Mouse (Mus musculus): ENCODE results near the gene Dennd6b. TPM values are rescaled to one million over a fixed set of nuclear protein-coding genes. Genes with fewer than 3 reads are reported as not detected.

Dennd6b gene
- total RNA-seq, 4 experiments from 2014 or later: 8.8 to 12.9 (median 11.0) TPM

Small RNA genes lying within 50 kb of the gene (microRNA-seq; reads per million reads assigned to microRNA genes)
- gene Mir6958 (2.5 reads per million), gene Mir7118 (not detected)

Other genes with a start within 250 kb of the Dennd6b start
- gene Ttll8, start 242.1 kb downstream of the Dennd6b start, total RNA-seq (2022): not detected
- gene Mlc1, start 217.5 kb downstream of the Dennd6b start, total RNA-seq (2022): not detected
- gene Mov10l1, start 213.6 kb downstream of the Dennd6b start, total RNA-seq (2022): 100 to 1,000 TPM; 105 to 126 (median 121) TPM
- gene Panx2, start 136.8 kb downstream of the Dennd6b start, total RNA-seq (2022): 1 to 10 TPM; 1.1 to 2.1 (median 1.7) TPM
- gene Trabd, start 121.4 kb downstream of the Dennd6b start, total RNA-seq (2022): 10 to 100 TPM; 43.9 to 51.4 (median 45.4) TPM
- 10 to 100 TPM; 15.0 to 16.6 (median 15.8) TPM for gene Selenoo, start 107.4 kb downstream of the Dennd6b start, total RNA-seq (2022)
- gene Tubgcp6, start 73.4 kb downstream of the Dennd6b start, total RNA-seq (2022): 10 to 100 TPM in 1 of 4 experiments, 1 to 10 TPM in 3; 8.2 to 11.6 (median 9.0) TPM
- gene Hdac10, start 67.8 kb downstream of the Dennd6b start, total RNA-seq (2022): 1 to 10 TPM; 5.8 to 9.5 (median 6.9) TPM
- gene Mapk12, start 55.8 kb downstream of the Dennd6b start, total RNA-seq (2022): 10 to 100 TPM; 21.1 to 31.4 (median 28.0) TPM
- 1 to 10 TPM; 1.1 to 2.8 (median 2.7) TPM for gene Mapk11, start 46.9 kb downstream of the Dennd6b start, total RNA-seq (2022)
- gene Plxnb2, start 15.7 kb downstream of the Dennd6b start, total RNA-seq (2022): 100 to 1,000 TPM in 2 of 4 experiments, 10 to 100 TPM in 2; 92.5 to 104 (median 99.6) TPM
- gene Ppp6r2, start 15.1 kb upstream of the Dennd6b start, total RNA-seq (2022): 10 to 100 TPM; 82.1 to 87.5 (median 84.7) TPM
- gene Sbf1, start 118.8 kb upstream of the Dennd6b start, total RNA-seq (2022): 10 to 100 TPM; 56.5 to 74.5 (median 69.5) TPM
- gene Adm2, start 126.2 kb upstream of the Dennd6b start, total RNA-seq (2022): not detected
- not detected for gene Miox, start 137.9 kb upstream of the Dennd6b start, total RNA-seq (2022)
- gene Lmf2, start 159.2 kb upstream of the Dennd6b start, total RNA-seq (2022): 10 to 100 TPM; 23.6 to 29.1 (median 26.7) TPM
- gene Ncaph2, start 159.2 kb upstream of the Dennd6b start, total RNA-seq (2022): 10 to 100 TPM; 52.8 to 67.4 (median 57.4) TPM
- gene Sco2, start 177.3 kb upstream of the Dennd6b start, total RNA-seq (2022): 10 to 100 TPM; 21.9 to 32.0 (median 24.4) TPM
- under 1 TPM; 0.22 to 0.72 (median 0.31) TPM for gene Tymp, start 180.5 kb upstream of the Dennd6b start, total RNA-seq (2022)
- 1 to 10 TPM in 3 of 4 experiments, under 1 TPM in 1; 0.41 to 2.3 (median 2.2) TPM for gene Odf3b, start 182.8 kb upstream of the Dennd6b start, total RNA-seq (2022)
- gene Klhdc7b, start 188.4 kb upstream of the Dennd6b start, total RNA-seq (2022): not detected
- not detected for gene Syce3, start 214.0 kb upstream of the Dennd6b start, total RNA-seq (2022)
- gene Cpt1b, start 229.4 kb upstream of the Dennd6b start, total RNA-seq (2022): 100 to 1,000 TPM; 631 to 738 (median 682) TPM
- 1 to 10 TPM; 1.4 to 4.1 (median 2.0) TPM for gene C730034F03Rik, start 233.1 kb upstream of the Dennd6b start, total RNA-seq (2022)
- 10 to 100 TPM in 2 of 4 experiments, 1 to 10 TPM in 2; 6.9 to 14.3 (median 10.7) TPM for gene Gm44502, start 233.2 kb upstream of the Dennd6b start, total RNA-seq (2022)
- gene Chkb, start 233.4 kb upstream of the Dennd6b start, total RNA-seq (2022): 10 to 100 TPM; 46.7 to 59.6 (median 54.0) TPM